Mouse (Mus musculus) liver, embryonic 14.5 days (tissue): ENCODE measurements around the gene Sertad1. TPM values are rescaled to one million over a fixed set of nuclear protein-coding genes. Genes with fewer than 3 reads are reported as not detected.

Experiments
- ATAC-seq: fragments of 200-750 bp; cut with Nextera tagmentation; 2 replicates; pipeline ENCODE4 v1.8.0; 2017; ENCODE audit warnings: moderate number of reproducible peaks, mild to moderate bottlenecking, moderate library complexity; ENCODE audit not compliant: insufficient read depth
- DNase-seq, 3 experiments: peaks; one replicate each; pipeline ENCODE4 v3.0.0-alpha.2; 2012 to 2013; ENCODE audit warnings: low read depth in 3 of 3, low spot score in 3 of 3
- H3K27ac ChIP-seq: fragments of 300-500 bp; sonication (generic); 2 replicates; pipeline ENCODE4 v1.5.1; 2014; ENCODE audit warnings: moderate library complexity, mild to moderate bottlenecking, control low read depth, inconsistent platforms
- H3K27me3 ChIP-seq: fragments of 300-500 bp; sonication (generic); 2 replicates; pipeline ENCODE4 v1.6.1; 2014; ENCODE audit warnings: mild to moderate bottlenecking, low read length, moderate library complexity; ENCODE audit not compliant: control insufficient read depth, insufficient read depth
- H3K36me3 ChIP-seq: fragments of 300-500 bp; sonication (generic); replicated peaks from 2 replicates; pipeline ENCODE4 v1.6.1; 2014; ENCODE audit warnings: low read depth; ENCODE audit not compliant: control insufficient read depth, insufficient read depth
- H3K4me1 ChIP-seq, 2 experiments: fragments of 200-500 bp in 1 of 2; fragments of 300-500 bp in 1 of 2; sonication (generic) in 1 of 2; replicated peaks; 2 replicates each; pipeline ENCODE4 v1.6.1; 2012 to 2014; ENCODE audit warnings: antibody characterized with exemption in 1 of 2, inconsistent platforms in 1 of 2, low read length in 1 of 2; ENCODE audit not compliant: control insufficient read depth in 2 of 2, insufficient read depth in 2 of 2
- H3K4me2 ChIP-seq: fragments of 300-500 bp; sonication (generic); 2 replicates; pipeline ENCODE4 v1.6.1; 2014; ENCODE audit warnings: low read depth, mild to moderate bottlenecking, control low read depth, moderate library complexity
- H3K4me3 ChIP-seq, 2 experiments: fragments of 200-500 bp in 1 of 2; fragments of 300-500 bp in 1 of 2; sonication (generic) in 1 of 2; 2 replicates each; pipeline ENCODE4 v1.5.1; 2012 to 2014; ENCODE audit warnings: low read depth in 2 of 2, low read length in 2 of 2, mild to moderate bottlenecking in 2 of 2, control low read depth in 1 of 2, inconsistent platforms in 1 of 2, moderate library complexity in 1 of 2; ENCODE audit not compliant: insufficient read depth in 1 of 2
- H3K9ac ChIP-seq: fragments of 300-500 bp; sonication (generic); replicated peaks from 2 replicates; pipeline ENCODE4 v1.6.1; 2014; ENCODE audit warnings: mild to moderate bottlenecking, control low read depth, moderate library complexity
- H3K9me3 ChIP-seq: fragments of 300-500 bp; sonication (generic); 2 replicates; pipeline ENCODE4 v1.6.1; 2016; ENCODE audit warnings: low read length, mixed read lengths; ENCODE audit not compliant: control insufficient read depth
- CTCF ChIP-seq: IDR thresholded peaks from 2 replicates; pipeline ENCODE4 v1.5.1; 2016; ENCODE audit warnings: antibody characterized with exemption, low read depth, control low read depth
- EP300 ChIP-seq: IDR thresholded peaks from 2 replicates; pipeline ENCODE4 v1.6.1; 2016; ENCODE audit warnings: antibody characterized with exemption, low read depth
- WGBS: fragments of 180-500 bp; shearing (Covaris S2); extraction: QIAGEN DNeasy Blood & Tissue Kit; methylation state at CpG from one replicate; pipeline ENCODE4 v1.1.7; 2014; ENCODE audit not compliant: insufficient replicate concordance; 5-methylcytosine and 5-hydroxymethylcytosine counted together
- polyA plus RNA-seq, 2 experiments: library from polyadenylated mRNA; depleted of rRNA in 1 of 2; stranded (reverse) in 1 of 2; unstranded in 1 of 2; fragments of >200 nt; fragmentation: Nextera tagmentation in 1 of 2; extraction: Ambion mirVana in 1 of 2; gene quantifications; 2 replicates each; pipeline versions ENCODE4 v1.2.1 to v1.2.3; 2012 to 2014

The Sertad1 gene
- polyA plus RNA-seq, 2 experiments = 9.9 to 20.3 TPM

DNA sequence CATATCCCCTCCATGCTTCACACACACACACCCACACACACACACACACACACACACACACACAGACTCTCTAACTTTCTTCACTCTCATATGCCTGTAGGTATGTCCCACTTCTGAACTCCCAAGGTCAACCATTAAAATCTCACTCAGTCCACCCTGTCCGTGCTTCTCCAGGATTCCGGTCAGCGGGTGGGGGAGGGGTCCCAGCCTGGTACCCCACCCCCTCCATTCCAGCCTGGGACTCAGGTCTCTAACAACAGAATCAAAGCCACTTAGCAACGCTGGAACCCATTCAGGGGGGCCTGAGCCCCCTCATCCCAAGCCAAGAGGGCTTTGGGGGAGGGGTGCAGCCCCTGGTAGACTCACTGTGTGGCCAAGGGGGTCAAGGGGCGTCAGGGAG is 36.3 kb downstream of the Sertad1 start, which contains the start of gene Hipk4:
Gene Hipk4 (plus strand): TSS at position 301 of the 400 bp plus-strand sequence.
- Histone ChIP-seq H3K9ac (no peak within 1 kb of the TSS), H3K4me3 (no peak within 1 kb of the TSS), H3K27me3 (no peaks in the 10 kb centered on the region), H3K9me3 (no peaks in the 10 kb centered on the region), H3K36me3 (no peaks in the 10 kb centered on the region), H3K4me1 (peaks cover 15 to 16% of the 10 kb centered on the region in 2 experiments), H3K27ac (no peak within 1 kb of the TSS), H3K4me2 (no peak within 1 kb of the TSS)
- WGBS = 63% methylated on average over 5 of the region's 5 CpGs
- DNase-seq = no peak
- ATAC-seq = no peak
- no peak for TF ChIP-seq CTCF
- no peak for TF ChIP-seq EP300

GRCm38 (mm10) chr7:27523805-27524204 is 37.1 kb downstream of the Sertad1 start:
- no peak overlapping the region for H3K9ac ChIP-seq
- no peak overlapping the region for H3K27ac ChIP-seq
- H3K9me3 ChIP-seq = no peaks in the 10 kb centered on the region
- no peak for TF ChIP-seq EP300
- TF ChIP-seq CTCF = no peak
- H3K4me3 ChIP-seq = no peak overlapping the region
- WGBS = 82% methylated on average over 13 of the region's 13 CpGs
- no peak overlapping the region for H3K4me2 ChIP-seq
- DNase-seq (no peak), ATAC-seq (no peak)
- H3K4me1 ChIP-seq = peaks cover 15 to 16% of the 10 kb centered on the region in 2 experiments
- H3K27me3 ChIP-seq = no peaks in the 10 kb centered on the region
- no peaks in the 10 kb centered on the region for H3K36me3 ChIP-seq

DNA sequence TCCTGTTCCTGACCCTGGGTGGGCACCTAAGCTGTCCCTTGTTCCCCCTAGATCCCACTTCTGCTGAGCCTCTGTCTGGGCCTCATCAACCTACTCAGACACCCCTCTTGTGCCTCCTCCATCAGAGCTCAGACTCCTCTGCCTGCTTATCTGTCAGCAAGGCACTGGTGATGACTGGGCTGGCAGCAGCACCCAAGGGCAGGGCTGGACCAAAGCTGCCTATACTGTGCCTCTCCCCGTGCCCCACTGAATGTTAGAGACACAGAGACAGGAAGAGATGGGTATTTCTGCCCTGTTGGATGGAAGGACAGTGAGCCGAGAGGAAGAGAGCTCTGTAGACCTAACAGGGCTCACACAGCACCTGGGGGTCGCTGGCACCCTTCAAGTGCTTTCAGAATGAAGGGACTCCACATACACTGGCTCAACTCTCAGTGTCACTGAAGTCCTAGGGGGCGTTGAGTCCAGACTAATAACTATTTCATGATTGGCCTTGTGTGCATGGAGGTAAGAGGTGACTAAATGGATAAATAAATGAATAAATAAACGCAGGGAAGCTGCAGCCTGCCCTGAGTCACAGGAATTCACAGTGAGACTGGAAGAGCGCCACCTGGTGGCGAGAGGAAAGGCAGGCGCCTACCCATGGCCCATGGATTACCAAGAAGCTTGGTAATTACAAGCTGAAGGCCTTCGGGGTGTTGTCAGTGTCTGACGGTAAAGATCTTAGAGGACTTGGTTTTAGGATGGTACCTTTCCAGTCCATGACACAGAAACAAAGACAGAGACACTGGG is 39.5 kb downstream of the Sertad1 start:
- H3K27ac ChIP-seq = peak overlapping the region; percentile 82
- 14% methylated on average over 10 of the region's 10 CpGs for WGBS
- H3K9me3 ChIP-seq = no peaks in the 10 kb centered on the region
- peak overlapping the region; percentile 25 to 34; a peak in 2 of 4 replicates for H3K4me3 ChIP-seq
- H3K9ac ChIP-seq = peak overlapping the region; percentile 58
- H3K4me1 ChIP-seq = peaks cover 15 to 16% of the 10 kb centered on the region in 2 experiments
- ATAC-seq (peak; percentile 98), DNase-seq (peak; percentile 76 to 80 (median 80))
- TF ChIP-seq CTCF (peak; percentile 100), EP300 (peak; percentile 5)
- peak overlapping the region; percentile 72 for H3K4me2 ChIP-seq
- H3K36me3 ChIP-seq = no peaks in the 10 kb centered on the region
- H3K27me3 ChIP-seq = no peaks in the 10 kb centered on the region

DNA sequence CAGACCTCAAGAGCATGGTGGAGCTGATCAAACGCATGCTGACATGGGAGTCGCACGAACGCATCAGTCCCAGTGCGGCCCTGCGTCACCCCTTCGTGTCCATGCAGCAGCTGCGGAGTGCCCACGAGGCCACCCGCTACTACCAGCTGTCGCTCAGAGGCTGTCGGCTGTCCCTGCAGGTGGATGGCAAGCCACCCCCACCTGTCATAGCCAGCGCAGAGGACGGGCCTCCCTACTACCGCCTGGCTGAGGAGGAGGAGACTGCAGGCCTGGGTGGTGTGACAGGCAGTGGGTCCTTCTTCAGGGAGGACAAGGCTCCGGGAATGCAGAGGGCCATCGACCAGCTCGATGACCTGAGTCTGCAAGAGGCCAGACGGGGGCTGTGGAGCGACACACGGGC is 42.4 kb downstream of the Sertad1 start:
- Histone ChIP-seq H3K36me3 (peaks cover 11% of the 10 kb centered on the region; the same call in 1 of the 2 replicates), H3K27ac (no peak overlapping the region), H3K4me2 (no peak overlapping the region), H3K9me3 (no peaks in the 10 kb centered on the region), H3K4me3 (no peak overlapping the region), H3K4me1 (peaks cover 15 to 18% of the 10 kb centered on the region in 2 experiments), H3K27me3 (no peaks in the 10 kb centered on the region), H3K9ac (no peak overlapping the region)
- 86% methylated on average over 21 of the region's 21 CpGs for WGBS
- ATAC-seq (no peak), DNase-seq (no peak)
- TF ChIP-seq CTCF (peak; percentile 22; the same call in 1 of the 2 replicates), EP300 (no peak)

DNA sequence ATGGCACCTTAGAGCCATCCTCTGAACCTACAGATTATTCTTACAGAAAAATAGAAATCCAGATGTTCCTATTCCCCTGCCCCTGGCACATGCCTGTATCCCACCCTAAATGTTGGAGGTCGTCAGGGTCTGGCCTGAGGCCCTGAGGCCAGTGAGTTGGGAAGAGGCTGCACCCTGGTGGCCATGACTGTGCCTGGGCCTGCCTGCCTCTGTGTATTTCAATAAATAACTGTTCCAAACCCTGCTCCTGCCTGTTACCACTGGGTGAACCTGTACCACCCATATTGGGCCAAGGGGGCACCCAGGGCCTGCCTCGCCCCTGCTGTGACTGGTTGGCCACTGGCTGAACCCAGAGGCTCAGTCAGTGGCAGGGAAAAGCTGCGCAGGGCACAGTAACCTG is 44.2 kb downstream of the Sertad1 start:
- ATAC-seq = no peak
- Histone ChIP-seq H3K27ac (no peak overlapping the region), H3K4me3 (no peak overlapping the region)

More for the DNA sequence above, 44.2 kb downstream of the Sertad1 start:
- H3K9ac ChIP-seq = no peak overlapping the region
- peaks cover 18 to 25% of the 10 kb centered on the region in 2 experiments for H3K4me1 ChIP-seq
- no peaks in the 10 kb centered on the region for H3K9me3 ChIP-seq
- 62% methylated on average over 3 of the region's 3 CpGs for WGBS
- no peak for DNase-seq
- H3K36me3 ChIP-seq = peaks cover 18% of the 10 kb centered on the region
- no peak overlapping the region for H3K4me2 ChIP-seq
- peak; percentile 69 for TF ChIP-seq CTCF
- no peak for TF ChIP-seq EP300
- no peaks in the 10 kb centered on the region for H3K27me3 ChIP-seq
